Mouse (Mus musculus) gastrocnemius, postnatal 14 days (tissue): ENCODE results near the gene Fut8. TPM values are rescaled to one million over a fixed set of nuclear protein-coding genes. Genes with fewer than 3 reads are reported as not detected.

Experiments
- DNase-seq: peaks from one replicate; pipeline ENCODE4 v3.0.0; 2021; ENCODE audit warnings: mixed read lengths
- intact Hi-C: fragments of 180-260 bp; cut with DNase I; formaldehyde crosslinking; loops from one replicate; pipeline ENCODE4 v1.15.1; 2025; ENCODE audit warnings: low total_unique reads
- total RNA-seq, 2 experiments: library from RNA; stranded (reverse); gene quantifications; 2 replicates each; pipeline ENCODE4 v1.2.3; 2021

Fut8 gene
- total RNA-seq, 2 experiments from 2014 or later = 15.5 to 20.9 TPM

DNA sequence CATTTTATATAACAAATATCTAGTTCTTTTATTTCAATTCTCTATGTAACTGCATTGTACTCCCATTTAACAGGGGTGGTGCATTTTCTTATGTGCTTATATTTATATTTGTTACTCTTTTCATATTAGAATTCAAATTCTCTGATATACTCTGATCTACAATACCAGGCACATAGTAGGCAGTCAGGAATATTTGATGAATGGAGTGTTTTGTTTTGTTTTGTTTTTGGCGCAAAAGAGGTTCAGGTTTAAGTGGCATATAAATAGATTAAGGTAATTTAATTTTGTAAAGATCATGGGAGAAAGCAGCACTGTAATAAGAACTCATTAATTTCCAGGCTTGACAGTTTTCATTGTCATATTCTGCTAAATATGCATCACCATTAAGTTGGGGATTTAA, 58.2 kb downstream of the Fut8 start:
- no peak for DNase-seq
- intact Hi-C loops = no loop called here

DNA sequence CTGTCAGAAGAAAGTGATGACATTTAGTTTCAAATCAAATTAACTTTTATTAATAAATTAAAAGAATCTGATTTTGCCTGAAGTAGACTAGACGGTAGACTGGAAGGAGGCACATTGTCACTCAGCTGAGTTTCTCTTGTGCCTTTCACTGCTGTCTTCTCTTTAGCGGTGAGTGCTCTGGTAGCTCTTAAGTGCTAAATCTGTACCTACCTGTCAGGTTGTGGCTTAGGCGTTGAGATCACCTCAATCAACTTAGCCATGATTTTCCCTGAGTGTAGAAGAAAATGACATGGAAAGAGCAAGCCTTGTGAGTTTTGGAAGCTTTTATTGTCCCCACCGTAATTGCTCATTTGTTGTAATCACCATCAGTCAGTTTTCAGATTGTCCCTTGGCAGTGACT, 59.2 kb downstream of the Fut8 start:
- no peak for DNase-seq
- intact Hi-C loops = no loop called here

DNA sequence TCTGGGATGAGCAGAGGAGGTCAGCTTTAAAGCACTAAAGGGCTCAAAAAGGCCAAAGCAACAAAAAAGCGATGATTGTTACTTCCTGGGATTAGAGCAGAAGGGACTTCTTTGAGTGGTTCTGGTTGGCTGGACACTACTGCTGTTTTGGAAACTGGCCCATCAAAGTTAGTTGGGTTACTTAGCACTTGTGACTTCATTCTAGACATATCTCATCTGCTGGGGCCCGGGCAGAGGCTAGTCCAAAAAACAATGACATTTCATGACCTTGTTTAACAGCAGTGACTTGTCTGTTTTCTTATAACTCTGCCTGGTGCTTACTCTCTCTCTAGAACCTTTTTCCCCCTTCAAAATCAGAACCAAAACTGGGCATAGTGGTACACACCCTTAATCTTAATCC, 59.9 kb downstream of the Fut8 start:
- no peak for DNase-seq
- intact Hi-C loops = no loop called here

DNA sequence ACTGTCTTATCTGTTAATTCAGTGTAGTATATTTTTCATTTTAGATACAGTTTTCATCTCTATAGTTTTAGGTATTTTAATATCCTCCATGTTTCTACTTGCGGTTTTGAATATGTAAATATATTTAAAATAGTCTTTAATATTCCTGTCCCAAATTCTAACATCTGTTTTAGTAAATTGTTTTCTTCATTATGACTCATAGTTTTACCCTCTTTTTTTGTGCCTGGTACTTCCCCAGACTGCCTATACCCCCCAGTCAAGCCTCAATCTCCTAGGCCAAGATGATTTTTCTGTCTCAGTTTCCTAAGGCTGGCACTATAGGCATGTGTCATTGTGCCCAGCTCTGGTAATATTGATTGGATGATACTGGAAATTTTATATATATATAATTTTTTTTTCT, 64.1 kb downstream of the Fut8 start:
- intact Hi-C loops = no loop called here
- no peak for DNase-seq

DNA sequence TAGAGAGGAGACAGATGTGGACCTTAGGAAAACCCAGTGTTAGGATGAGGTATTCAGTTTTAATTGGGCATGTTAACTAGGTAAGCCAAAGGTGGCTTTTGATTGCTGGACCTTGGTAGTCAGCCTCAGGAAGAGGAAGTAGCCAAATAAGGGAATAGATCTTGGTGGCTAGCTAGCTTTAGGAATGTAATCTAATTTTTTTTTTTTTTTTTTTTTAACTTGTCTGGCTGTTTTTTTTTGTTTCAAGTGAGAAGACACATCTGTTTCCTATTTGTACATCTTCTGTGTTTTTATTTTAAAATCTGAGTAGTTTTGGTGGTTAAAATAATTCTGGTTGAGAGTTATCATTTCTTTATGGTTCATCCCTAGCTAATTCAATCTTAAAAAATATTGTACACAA, 65.4 kb downstream of the Fut8 start:
- intact Hi-C loops = no loop called here
- DNase-seq = no peak

DNA sequence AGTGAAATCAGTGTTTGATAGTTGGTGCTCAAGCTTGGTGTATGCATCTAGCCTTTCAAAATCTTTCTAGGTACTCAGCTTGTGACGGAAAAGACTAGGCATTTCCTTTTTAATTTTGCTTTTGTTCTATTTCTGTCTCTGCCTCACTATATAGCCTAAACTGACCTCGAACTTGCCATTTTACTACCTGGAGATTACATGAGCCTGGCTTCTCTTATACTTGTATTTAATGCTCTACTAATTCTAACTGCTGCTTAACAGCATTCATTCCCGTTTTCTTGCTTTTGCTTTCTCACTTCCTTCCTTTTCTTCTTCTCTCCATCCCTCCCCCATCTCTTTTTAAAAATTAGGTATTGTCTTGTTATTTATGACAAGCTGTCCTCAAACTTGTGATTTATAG, 67.6 kb downstream of the Fut8 start:
- intact Hi-C loops = no loop called here
- no peak for DNase-seq

DNA sequence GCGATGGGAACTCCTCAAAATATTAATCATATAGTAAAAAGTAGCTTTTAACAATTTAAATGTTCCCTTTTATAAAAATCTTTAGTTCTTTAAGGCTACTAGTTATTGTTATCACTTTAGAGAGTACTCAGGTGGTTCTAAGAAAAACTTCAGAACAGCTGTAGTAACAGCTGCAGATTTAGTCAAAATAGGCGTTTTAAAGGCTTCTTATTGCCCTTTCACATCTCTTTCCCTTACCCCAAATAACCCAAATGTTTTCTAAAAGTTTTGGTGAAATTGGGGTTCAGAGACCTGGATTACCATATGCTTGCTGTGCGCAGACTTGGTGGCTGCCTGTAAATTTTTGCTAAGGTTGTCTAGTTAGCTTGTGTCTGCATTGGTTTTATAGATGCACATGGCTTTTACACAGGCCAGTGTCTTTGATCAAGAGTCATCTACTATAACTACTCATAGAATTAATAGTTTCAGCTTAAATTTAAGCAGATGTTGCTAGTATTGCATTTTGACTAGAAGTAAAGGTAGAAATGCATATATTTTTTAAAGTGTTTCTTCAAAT, 68.9 kb downstream of the Fut8 start:
- intact Hi-C loops = no loop called here
- no peak for DNase-seq

DNA sequence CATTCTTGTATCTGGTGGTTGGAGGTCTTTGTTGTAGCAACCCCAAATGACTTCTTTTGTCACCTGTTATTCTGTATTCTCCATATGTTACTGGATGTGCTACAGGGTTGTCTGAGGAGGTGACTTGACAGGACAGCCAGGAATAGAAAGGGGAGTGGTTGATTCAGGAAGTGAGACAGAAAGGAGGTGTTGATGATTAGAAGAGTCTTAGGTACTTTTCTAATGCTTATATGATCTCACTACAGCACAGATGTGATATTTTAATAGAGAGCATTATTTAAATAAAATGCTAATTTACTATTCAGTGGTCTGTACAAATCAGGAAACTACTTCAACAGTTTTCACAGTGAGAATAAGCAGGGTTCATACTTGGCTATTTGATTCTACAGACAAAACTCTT, 71.6 kb downstream of the Fut8 start:
- intact Hi-C loops = no loop called here
- DNase-seq = no peak

DNA sequence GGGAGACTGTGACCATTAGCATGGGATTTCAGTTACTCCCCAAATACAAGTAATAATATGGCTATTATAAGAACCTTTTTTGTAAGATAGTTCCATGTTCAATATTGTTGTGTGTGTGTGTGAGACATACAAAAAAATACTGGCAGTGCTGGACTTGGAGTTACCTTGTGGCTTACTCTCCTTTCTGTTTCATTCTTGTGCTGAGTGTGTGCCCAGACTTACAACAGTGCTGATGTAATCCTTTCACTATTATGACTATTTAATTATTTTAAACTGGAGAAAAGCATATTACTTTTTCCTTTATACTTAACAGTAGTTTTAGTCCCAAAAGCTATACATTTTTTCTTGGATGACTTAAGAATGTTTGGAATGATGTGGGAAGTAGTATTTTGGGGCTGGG, 75.6 kb downstream of the Fut8 start:
- intact Hi-C loops = no loop called here

DNA sequence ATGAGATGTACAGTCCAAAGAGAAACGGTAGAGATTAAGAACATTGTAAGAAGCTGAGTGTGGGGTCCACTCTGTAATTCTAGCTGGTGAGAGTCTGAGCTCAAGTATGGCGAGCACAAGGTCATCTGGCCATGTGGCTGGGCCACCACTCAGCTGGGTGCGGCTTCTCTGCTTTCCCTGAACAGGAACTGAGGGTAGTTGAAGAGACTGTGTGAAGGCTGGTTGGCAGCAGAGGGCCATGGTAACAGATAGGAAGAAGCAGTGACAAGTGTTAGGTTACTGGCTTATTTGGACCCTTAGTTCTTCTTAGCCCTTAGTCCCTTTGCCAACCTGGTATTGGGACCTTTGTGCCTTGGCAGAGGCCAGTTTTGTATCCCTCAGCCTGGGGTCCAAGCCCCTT, 86.2 kb downstream of the Fut8 start:
- intact Hi-C loops = no loop called here

More for the DNA sequence above, 75.6 kb downstream of the Fut8 start:
- no peak for DNase-seq

DNA sequence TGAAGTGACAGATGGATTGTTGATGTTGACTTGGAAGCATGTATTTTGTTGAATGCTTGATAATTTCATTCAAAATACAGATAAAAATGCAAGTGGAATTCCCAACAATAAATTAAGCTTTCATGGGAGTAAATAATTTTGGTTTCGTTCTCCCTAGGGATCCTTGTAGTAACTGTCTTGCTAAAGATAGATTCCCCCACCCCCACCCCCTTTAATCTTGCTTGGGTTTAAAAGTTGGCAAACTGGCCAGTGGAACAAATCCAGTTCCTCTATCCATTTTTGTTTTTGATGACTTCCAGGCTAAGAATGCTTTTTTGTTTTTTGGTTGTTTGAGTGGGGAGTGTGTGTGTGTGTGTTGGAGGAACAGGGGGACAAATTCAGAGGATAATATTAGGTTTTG, 108.6 kb downstream of the Fut8 start:
- intact Hi-C loops = no loop called here
- DNase-seq = no peak

More for the DNA sequence above, 86.2 kb downstream of the Fut8 start:
- no peak for DNase-seq

DNA sequence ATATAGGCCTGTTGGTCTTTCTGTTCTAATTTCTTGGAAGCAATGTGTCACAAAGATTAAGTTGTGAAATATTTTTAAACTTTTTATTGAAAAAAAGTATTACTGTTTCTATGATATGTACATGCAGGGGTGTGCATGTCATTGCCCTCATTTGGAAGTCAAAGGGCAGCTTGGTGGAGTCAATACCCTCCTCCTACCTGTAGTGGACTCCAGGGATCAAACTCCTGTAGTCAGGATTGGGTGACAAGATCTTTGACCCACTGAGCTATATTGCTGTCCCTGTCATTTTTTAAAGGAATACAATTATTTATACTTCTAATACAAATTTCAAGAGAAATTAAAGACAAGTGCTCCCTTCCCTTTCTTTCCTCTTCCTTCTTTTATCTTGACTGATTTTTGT, 111.6 kb downstream of the Fut8 start:
- intact Hi-C loops = no loop called here
- no peak for DNase-seq

DNA sequence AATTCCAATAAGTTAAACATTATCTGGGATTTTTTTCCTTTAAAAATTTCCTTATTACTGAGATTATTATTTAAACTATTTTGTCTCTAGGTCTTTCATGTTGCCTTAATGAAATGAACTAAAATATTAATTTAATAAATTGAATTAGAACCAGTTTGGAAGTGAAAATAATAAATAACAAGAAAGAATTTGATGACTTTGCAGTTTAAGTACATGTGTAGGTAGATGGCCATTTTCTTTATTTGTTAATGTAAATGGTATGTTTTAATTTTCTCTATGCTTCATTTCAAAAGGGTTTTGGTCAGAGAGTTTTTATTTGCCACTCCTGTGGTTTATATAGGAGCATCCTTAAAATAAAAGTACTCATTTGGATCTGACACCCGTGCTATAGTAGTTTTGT, 177.8 kb downstream of the Fut8 start:
- intact Hi-C loops = no loop called here
- DNase-seq = no peak

DNA sequence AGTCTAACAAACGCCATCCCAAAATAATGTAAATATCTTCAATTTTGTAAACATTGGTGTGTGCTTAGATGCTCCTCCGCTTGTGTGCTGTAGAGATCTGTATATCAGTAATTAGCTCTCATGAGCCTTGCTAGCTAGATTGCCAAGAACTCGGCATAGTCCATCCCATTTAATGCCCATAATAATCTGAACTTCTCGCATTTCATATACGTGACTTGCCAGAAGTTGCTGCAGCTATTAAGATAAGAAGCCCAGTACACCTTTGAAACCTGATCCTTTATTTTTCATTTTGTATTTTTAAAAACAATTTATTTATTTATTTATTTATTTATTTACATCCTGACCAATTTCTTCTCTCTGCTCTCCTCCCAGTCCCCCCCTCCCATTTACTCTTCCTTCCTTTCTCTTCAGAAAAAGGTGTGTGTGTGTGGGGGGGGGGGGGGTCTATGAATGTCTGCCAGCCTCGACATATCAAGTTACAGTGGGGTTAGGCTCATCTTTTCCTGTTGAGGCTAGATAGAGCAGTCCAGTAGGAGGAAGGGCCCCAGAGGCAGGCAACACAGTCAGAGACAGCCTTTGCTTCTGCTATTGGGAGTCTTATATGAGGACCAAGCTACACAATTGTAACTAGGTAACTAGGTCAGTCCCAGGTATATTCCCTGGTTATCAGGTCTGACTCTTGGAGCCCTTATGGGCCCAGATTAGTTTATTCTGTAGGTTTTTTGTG, 183.9 kb downstream of the Fut8 start:
- intact Hi-C loops = no loop called here
- no peak for DNase-seq

DNA sequence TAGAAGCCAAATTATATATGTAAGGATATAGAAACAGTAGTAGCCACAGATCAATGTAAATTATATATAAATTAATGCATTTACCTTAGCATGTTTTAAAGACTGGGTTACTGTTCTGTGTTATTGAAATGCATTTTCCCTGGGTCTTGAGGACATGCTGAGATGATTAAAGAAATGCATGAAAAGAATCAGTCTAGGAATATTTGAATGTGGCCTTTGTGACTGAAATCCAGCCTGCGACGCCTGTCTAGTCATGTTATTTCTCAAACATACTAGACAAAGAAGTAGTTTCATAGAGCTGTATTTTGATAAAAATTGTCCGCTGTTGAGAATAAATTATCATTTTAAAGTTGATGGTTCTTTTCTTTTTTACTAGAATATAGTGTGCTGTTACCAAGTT, 188.2 kb downstream of the Fut8 start:
- no peak for DNase-seq
- intact Hi-C loops = no loop called here

DNA sequence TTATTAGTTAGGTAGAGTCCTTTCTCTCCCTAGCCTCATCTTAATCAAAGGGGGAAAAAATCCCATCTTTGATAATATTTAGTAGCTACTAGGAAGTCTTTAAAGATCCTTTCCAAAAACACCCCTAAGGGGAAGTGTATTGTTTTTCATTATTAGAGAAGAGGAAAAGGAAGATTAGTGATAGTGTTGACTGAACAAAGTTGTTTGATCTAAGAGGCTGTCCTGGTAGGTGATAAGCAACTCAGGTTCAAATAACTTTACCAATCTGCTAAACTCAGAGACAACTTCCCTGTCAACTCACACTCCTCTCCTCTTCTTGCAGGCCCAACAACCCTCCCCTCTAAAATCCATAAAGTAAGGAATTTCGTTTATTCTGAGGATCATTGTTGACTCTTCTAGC, 190.2 kb downstream of the Fut8 start:
- no peak for DNase-seq
- intact Hi-C loops = no loop called here

DNA sequence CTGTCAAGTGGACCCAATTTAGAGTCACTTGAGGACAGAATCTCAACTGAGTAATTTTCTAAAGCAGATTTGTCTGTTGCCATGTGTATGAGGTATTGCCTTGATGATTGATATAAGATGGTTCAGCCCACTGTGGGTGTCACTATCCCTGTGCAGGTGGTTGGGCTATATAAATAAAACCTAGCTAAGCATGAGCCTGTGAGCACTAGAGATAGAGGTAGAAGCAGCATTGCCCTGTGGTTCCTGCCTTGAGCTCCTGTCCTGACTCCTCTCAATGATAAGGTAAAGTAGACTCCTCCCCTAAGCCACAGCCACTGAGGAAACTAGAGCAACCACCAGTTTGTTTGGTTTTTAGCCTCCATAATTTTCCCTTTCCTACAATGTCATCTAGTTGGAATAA, 191.5 kb downstream of the Fut8 start:
- intact Hi-C loops = no loop called here
- DNase-seq = no peak

DNA sequence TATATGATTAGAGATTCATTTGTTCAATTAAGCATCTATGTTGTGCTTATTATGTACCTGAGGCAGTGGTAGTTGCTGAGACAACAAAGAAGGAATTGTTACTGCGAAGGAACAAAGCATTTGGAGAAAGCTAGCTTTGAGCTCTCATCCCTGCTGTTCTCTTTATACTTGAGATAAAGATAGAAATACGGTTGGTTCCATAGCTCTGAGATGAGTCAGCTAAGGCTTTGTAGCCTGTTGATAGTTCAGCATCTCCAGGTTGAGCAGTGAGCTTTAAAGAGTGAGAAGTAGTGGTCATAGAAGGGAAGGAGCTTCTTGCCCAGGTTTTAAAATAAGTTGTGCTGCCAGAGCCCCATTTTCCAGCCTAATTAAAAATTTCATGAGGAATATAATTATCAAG, 198.8 kb downstream of the Fut8 start:
- intact Hi-C loops = no loop called here
- no peak for DNase-seq

DNA sequence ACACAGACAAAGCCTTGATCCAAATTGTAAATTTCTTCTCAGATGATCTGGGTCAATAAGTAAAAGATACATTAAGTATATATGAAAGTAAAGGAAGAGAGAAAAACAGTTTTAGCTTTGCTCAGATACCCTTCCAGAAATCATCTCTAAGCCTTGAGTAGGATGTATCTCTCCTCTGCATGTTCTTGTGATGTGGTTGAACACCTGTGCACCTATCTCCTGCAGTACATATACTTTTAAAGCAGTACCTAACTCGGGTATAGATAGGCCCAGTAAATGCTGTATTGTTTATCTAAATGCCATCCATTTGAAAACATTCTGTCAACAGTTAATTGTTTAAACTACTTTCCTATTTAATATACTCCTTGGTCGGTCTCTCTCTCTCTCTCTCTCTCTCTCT, 212.9 kb downstream of the Fut8 start:
- intact Hi-C loops = no loop called here

DNA sequence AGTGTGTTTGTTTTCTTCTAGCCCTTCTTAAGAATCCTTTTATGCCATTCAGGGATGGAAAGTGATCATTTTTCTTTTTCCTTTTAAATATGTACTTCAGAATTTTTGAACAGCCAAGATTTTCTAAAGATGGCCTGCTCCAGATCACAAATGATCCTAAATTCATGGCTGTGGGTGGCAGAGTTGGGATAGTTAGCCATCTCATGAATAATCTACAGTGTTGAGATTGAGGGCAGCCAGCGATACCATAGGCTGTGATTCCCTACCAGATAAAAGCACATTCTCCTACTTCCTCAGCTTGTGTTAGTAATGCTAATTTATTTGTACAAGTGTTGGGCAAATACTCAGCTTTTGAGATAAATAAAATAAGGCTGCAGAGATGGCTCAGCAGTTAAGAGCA, 228.3 kb downstream of the Fut8 start:
- intact Hi-C loops = no loop called here
- no peak for DNase-seq

More for the DNA sequence above, 212.9 kb downstream of the Fut8 start:
- DNase-seq = no peak

DNA sequence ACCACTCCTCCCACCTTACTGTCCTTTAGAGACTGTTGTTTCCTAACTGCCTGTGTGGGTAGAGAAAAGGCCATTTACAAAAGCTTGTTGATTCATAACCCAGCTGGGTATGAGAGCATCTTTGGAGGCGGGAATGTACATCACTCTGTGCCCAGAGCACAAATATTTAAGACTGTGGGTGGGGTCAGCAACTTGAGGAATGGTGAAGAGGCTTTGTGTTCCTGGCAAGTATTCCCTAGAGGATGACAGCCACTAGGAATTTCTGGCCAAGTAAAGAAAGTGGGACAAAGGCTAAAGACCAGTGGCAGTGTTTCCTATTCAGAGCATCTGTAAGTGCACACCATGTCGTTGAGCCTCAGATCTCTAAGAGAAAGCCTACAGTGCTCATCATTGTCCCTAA, 242.0 kb downstream of the Fut8 start:
- DNase-seq = no peak
- intact Hi-C loops = no loop called here

DNA sequence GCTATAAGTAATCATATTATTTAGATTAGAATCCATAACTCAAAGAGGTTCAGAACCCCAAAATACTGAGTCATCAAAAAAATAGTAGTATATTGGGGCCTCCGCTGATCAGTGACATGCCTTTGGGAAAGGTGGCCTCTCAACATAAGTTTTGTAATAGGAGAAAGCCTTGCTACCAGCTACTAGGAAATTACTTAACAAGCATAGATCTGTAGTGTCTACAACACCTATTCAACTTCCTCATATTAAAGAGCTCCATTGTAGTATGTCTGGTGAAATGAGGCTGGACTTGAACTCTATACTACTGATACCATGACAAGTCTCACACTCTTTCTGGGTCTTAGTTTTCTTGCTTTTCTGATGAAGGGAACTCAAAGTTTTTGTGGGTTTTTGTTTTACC, 243.2 kb downstream of the Fut8 start:
- no peak for DNase-seq
- intact Hi-C loops = no loop called here
